Mouse (Mus musculus) small intestine, adult 2 months (tissue): Measurements from ENCODE around the gene Selenof. TPM values are rescaled to one million over a fixed set of nuclear protein-coding genes. Genes with fewer than 3 reads are reported as not detected.

Experiments
- H3K27ac ChIP-seq: fragments of 200-500 bp; 2 replicates; pipeline ENCODE4 v1.5.1; 2012; ENCODE audit warnings: low read depth, low read length, control low read depth, inconsistent platforms; ENCODE audit not compliant: insufficient read depth
- H3K27me3 ChIP-seq: fragments of 200-500 bp; 2 replicates; pipeline ENCODE4 v1.6.1; 2012; ENCODE audit warnings: mild to moderate bottlenecking, moderate library complexity, low read length, inconsistent platforms; ENCODE audit not compliant: control insufficient read depth, insufficient read depth
- H3K36me3 ChIP-seq: fragments of 200-500 bp; 2 replicates; pipeline ENCODE4 v1.6.1; 2012; ENCODE audit warnings: mild to moderate bottlenecking, low read length, control low read depth, inconsistent platforms; ENCODE audit not compliant: control insufficient read depth, insufficient read depth
- H3K4me1 ChIP-seq: fragments of 200-500 bp; 2 replicates; pipeline ENCODE4 v1.6.1; 2012; ENCODE audit warnings: low read length, inconsistent platforms, mixed read lengths; ENCODE audit not compliant: control insufficient read depth, insufficient read depth, insufficient read length
- H3K4me3 ChIP-seq: fragments of 200-500 bp; 2 replicates; pipeline ENCODE4 v1.5.1; 2012; ENCODE audit warnings: low read depth, mild to moderate bottlenecking, control low read depth, inconsistent platforms, low read length, moderate library complexity
- CTCF ChIP-seq: fragments of 200-500 bp; IDR thresholded peaks from 2 replicates; pipeline ENCODE4 v1.5.1; 2012; ENCODE audit warnings: low read depth, mild to moderate bottlenecking, control low read depth, inconsistent platforms, low read length, moderate library complexity, mixed read lengths; ENCODE audit not compliant: insufficient replicate concordance, insufficient read length; ENCODE audit errors: extremely low read depth
- POLR2A ChIP-seq: fragments of 200-500 bp; IDR thresholded peaks from 2 replicates; pipeline ENCODE4 v1.6.1; 2012; ENCODE audit warnings: low read depth, mild to moderate bottlenecking, control low read depth, inconsistent platforms, low read length, moderate library complexity
- WGBS: fragments of 180-500 bp; shearing (Covaris S2); methylation state at CpG from one replicate; pipeline ENCODE4 v1.1.7; 2018; 5-methylcytosine and 5-hydroxymethylcytosine counted together
- polyA plus RNA-seq: library from polyadenylated mRNA; depleted of rRNA; stranded (reverse); fragments of >200 nt; gene quantifications from 2 replicates; pipeline ENCODE4 v1.2.3, GENCODE M21; 2012; rRNA removed

Selenof gene
- polyA plus RNA-seq, 1 experiment: 74.2 TPM

- H3K4me3 ChIP-seq: no peak overlapping the region
- TF ChIP-seq POLR2A: no peak
- no peak for TF ChIP-seq CTCF
- H3K36me3 ChIP-seq: no peaks in the 10 kb centered on the region
- no peak overlapping the region for H3K27ac ChIP-seq
- 55% methylated on average over 5 of the region's 5 CpGs for WGBS
- no peaks in the 10 kb centered on the region for H3K27me3 ChIP-seq
- no peaks in the 10 kb centered on the region; the same call in 1 of the 2 replicates for H3K4me1 ChIP-seq
Measured at GRCm38 (mm10) chr3:144644202-144644601, 74.1 kb downstream of the Selenof start.

Other genes with a start within 250 kb of the Selenof start
- 1.3 and 2.3 TPM in 2 replicates for gene Hs2st1, start 123 bp upstream of the Selenof start, polyA plus RNA-seq
- gene Sh3glb1, start 150.0 kb downstream of the Selenof start, polyA plus RNA-seq: 9.2 and 21.5 TPM in 2 replicates
- 0.88 and 4.2 TPM in 2 replicates for gene Clca3a1, start 190.7 kb downstream of the Selenof start, polyA plus RNA-seq
- 2.4 and 4.4 TPM in 2 replicates for gene Clca3a2, start 249.2 kb downstream of the Selenof start, polyA plus RNA-seq